Mouse (Mus musculus): ENCODE results near the gene Gm49325.

GRCm38 (mm10) chr10:77572225-77572624 lies 33.8 kb upstream of the Gm49325 start:
- TF ChIP-seq CTCF (IDR thresholded peaks at IDR 0.05; ENCODE audit: low read depth, low read length): no peak
- TF ChIP-seq GATA1 (IDR thresholded peaks at IDR 0.05; ENCODE audit: borderline replicate concordance, low read length): no peak
- TF ChIP-seq POLR2AphosphoS5 (IDR thresholded peaks at IDR 0.05; ENCODE audit: insufficient replicate concordance, low read depth, low read length): no peak
- TF ChIP-seq TAL1 (conservative IDR thresholded peaks at IDR 0.05; ENCODE audit: low read depth, low read length): no peak

All from G1E (cell line).